Mouse (Mus musculus): Measurements from ENCODE around the gene Gm10181. TPM values are rescaled to one million over a fixed set of nuclear protein-coding genes. Genes with fewer than 3 reads are reported as not detected.

Gene Gm10181
- polyA plus RNA-seq, 1 experiment from 2014 or later: not detected

DNA sequence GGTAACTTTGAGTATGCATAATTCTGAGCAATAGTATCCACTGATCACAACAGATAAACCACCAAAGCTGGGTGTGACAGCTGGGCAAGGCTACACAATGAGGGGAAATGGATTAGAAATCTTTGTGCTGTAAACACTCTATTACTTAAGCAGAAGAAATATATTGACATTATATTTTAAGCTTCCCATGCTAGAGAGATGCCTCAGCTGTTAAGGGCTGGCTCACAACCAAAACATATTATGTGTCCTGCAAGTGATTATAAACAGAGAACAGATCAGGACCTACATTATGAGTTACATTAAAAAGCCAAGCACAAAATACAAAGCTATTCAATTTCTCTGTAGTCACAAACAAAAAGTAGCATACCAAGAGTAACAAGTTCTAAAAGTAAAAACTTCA lies 43.0 kb downstream of the Gm10181 start:
- no peaks in the 10 kb centered on the region; the same call in 1 of the 2 replicates for H3K4me1 ChIP-seq (replicated peaks; ENCODE audit: control insufficient read depth, insufficient read depth, low read length)
- H3K4me3 ChIP-seq (ENCODE audit: low read depth, low read length): no peak overlapping the region
- H3K9ac ChIP-seq (ENCODE audit: low read length): no peak overlapping the region
- H3K9me3 ChIP-seq (ENCODE audit: control insufficient read depth, low read length): no peaks in the 10 kb centered on the region
- DNase-seq (ENCODE audit: low spot score) (no peak), ATAC-seq (replicated peaks; ENCODE audit: low FRiP score, low TSS enrichment, low read depth) (no peak)
- H3K27ac ChIP-seq (ENCODE audit: low read depth): no peak overlapping the region
- H3K27me3 ChIP-seq (replicated peaks; ENCODE audit: control insufficient read depth, insufficient read depth, low read length): no peaks in the 10 kb centered on the region
- H3K36me3 ChIP-seq (ENCODE audit: control insufficient read depth, insufficient read depth, low read length): peaks cover 7% of the 10 kb centered on the region; the same call in 1 of the 2 replicates
- H3K4me2 ChIP-seq (ENCODE audit: low read length): no peak overlapping the region

- Histone ChIP-seq H3K36me3 (ENCODE audit: control insufficient read depth, insufficient read depth, low read length) (peaks cover 7% of the 10 kb centered on the region; the same call in 1 of the 2 replicates), H3K27ac (ENCODE audit: low read depth) (no peak overlapping the region), H3K27me3 (replicated peaks; ENCODE audit: control insufficient read depth, insufficient read depth, low read length) (no peaks in the 10 kb centered on the region), H3K9ac (ENCODE audit: low read length) (no peak overlapping the region), H3K4me2 (ENCODE audit: low read length) (no peak overlapping the region), H3K9me3 (ENCODE audit: control insufficient read depth, low read length) (no peaks in the 10 kb centered on the region), H3K4me1 (replicated peaks; ENCODE audit: control insufficient read depth, insufficient read depth, low read length) (no peaks in the 10 kb centered on the region; the same call in 1 of the 2 replicates), H3K4me3 (ENCODE audit: low read depth, low read length) (no peak overlapping the region)
- DNase-seq (ENCODE audit: low spot score) (no peak), ATAC-seq (replicated peaks; ENCODE audit: low FRiP score, low TSS enrichment, low read depth) (no peak)
- 45% methylated on average over 4 of the region's 4 CpGs for WGBS
Observed at GRCm38 (mm10) chr9:25132920-25133319, 43.7 kb downstream of the Gm10181 start.

GRCm38 (mm10) chr9:25138900-25139299 lies 49.7 kb downstream of the Gm10181 start:
- no peaks in the 10 kb centered on the region for H3K27me3 ChIP-seq (replicated peaks; ENCODE audit: control insufficient read depth, insufficient read depth, low read length)
- ATAC-seq (replicated peaks; ENCODE audit: low FRiP score, low TSS enrichment, low read depth) (no peak), DNase-seq (ENCODE audit: low spot score) (no peak)
- no peaks in the 10 kb centered on the region for H3K4me1 ChIP-seq (replicated peaks; ENCODE audit: control insufficient read depth, insufficient read depth, low read length)
- no peak overlapping the region for H3K4me3 ChIP-seq (ENCODE audit: low read depth, low read length)
- no peaks in the 10 kb centered on the region for H3K36me3 ChIP-seq (ENCODE audit: control insufficient read depth, insufficient read depth, low read length)
- no peak overlapping the region for H3K9ac ChIP-seq (ENCODE audit: low read length)
- H3K9me3 ChIP-seq (ENCODE audit: control insufficient read depth, low read length): no peaks in the 10 kb centered on the region
- 96% methylated on average over 1 of the region's 1 CpGs for WGBS
- no peak overlapping the region for H3K4me2 ChIP-seq (ENCODE audit: low read length)
- no peak overlapping the region for H3K27ac ChIP-seq (ENCODE audit: low read depth)

Other genes starting within 250 kb of the Gm10181 start
- 27.7 and 28.7 TPM in 2 replicates for gene Herpud2, start 62.4 kb downstream of the Gm10181 start, polyA plus RNA-seq (2014; fragmentation: Nextera tagmentation; extraction: Ambion mirVana)
- 233 and 267 TPM in 2 replicates for gene Sept7, start 163.0 kb downstream of the Gm10181 start, polyA plus RNA-seq (2014; fragmentation: Nextera tagmentation; extraction: Ambion mirVana)

Measured in intestine, embryonic 14.5 days (tissue).